Mouse (Mus musculus) CH12.LX (cell line): ENCODE results near the gene Sgf29. TPM values are rescaled to one million over a fixed set of nuclear protein-coding genes. Genes with fewer than 3 reads are reported as not detected.

Experiments used
- DNase-seq: peaks from one replicate; pipeline ENCODE4 v3.0.0-alpha.2; 2013; ENCODE audit errors: extremely low read depth
- H3K27ac ChIP-seq: 2 replicates; pipeline ENCODE4 v1.5.1; 2012; ENCODE audit warnings: low read depth, mild to moderate bottlenecking, control low read depth, moderate library complexity; ENCODE audit not compliant: insufficient read depth
- H3K27me3 ChIP-seq: replicated peaks from 2 replicates; pipeline ENCODE3; 2012; ENCODE audit warnings: inconsistent platforms
- H3K36me3 ChIP-seq, 2 experiments: replicated peaks in 1 of 2; 2 replicates each; pipeline versions ENCODE3 to v1.6.1; 2012; ENCODE audit warnings: inconsistent platforms in 1 of 2, low read length in 1 of 2, mild to moderate bottlenecking in 1 of 2, mixed read lengths in 1 of 2, moderate library complexity in 1 of 2; ENCODE audit not compliant: control insufficient read depth in 1 of 2, insufficient read depth in 1 of 2
- H3K4me1 ChIP-seq, 2 experiments: 2 replicates each; pipeline ENCODE4 v1.6.1; 2012; ENCODE audit warnings: inconsistent platforms in 1 of 2, moderate library complexity in 1 of 2; ENCODE audit not compliant: insufficient read depth in 2 of 2, control insufficient read depth in 1 of 2
- H3K4me2 ChIP-seq: 2 replicates; pipeline ENCODE4 v1.6.1; 2012; ENCODE audit warnings: low read depth, mild to moderate bottlenecking, control low read depth; ENCODE audit not compliant: poor library complexity, insufficient read depth, severe bottlenecking
- H3K4me3 ChIP-seq, 3 experiments: fragments of 150-350 bp in 1 of 3; sonication (generic) in 1 of 3; replicated peaks in 1 of 3; 2 replicates each; pipeline versions ENCODE3 to v1.5.1; 2011 to 2012; ENCODE audit warnings: low read depth in 2 of 3, low read length in 2 of 3, mild to moderate bottlenecking in 2 of 3, moderate library complexity in 2 of 3, control low read depth in 1 of 3, improper control_type of control experiment in 1 of 3, inconsistent platforms in 1 of 3, mixed read lengths in 1 of 3; ENCODE audit not compliant: poor library complexity in 1 of 3
- H3K79me2 ChIP-seq: replicated peaks from 2 replicates; pipeline ENCODE4 v1.6.1; 2012; ENCODE audit warnings: mild to moderate bottlenecking, moderate library complexity; ENCODE audit not compliant: control insufficient read depth, poor library complexity, insufficient read depth, severe bottlenecking; ENCODE audit errors: extremely low read depth
- H3K9ac ChIP-seq: 2 replicates; pipeline ENCODE4 v1.6.1; 2012; ENCODE audit warnings: low read depth, mild to moderate bottlenecking, control low read depth, moderate library complexity; ENCODE audit not compliant: insufficient read depth
- H3K9me3 ChIP-seq: replicated peaks from 2 replicates; pipeline ENCODE3; 2012; ENCODE audit warnings: low read length, inconsistent platforms, mixed read lengths
- BHLHE40 ChIP-seq: IDR thresholded peaks from 2 replicates; pipeline ENCODE4 v1.6.1; 2011; ENCODE audit warnings: mild to moderate bottlenecking, low read depth, low read length, improper control_type of control experiment
- CHD1 ChIP-seq: IDR thresholded peaks from 2 replicates; pipeline ENCODE4 v1.6.1; 2012; ENCODE audit warnings: low read depth, low read length, improper control_type of control experiment, inconsistent platforms
- CHD2 ChIP-seq: IDR thresholded peaks from 2 replicates; pipeline ENCODE4 v1.6.1; 2011; ENCODE audit warnings: low read length, improper control_type of control experiment
- CTCF ChIP-seq, 2 experiments: IDR thresholded peaks in 1 of 2; conservative IDR thresholded peaks in 1 of 2; 2 replicates each; pipeline ENCODE4 v1.5.1; 2011 to 2012; ENCODE audit warnings: low read depth in 2 of 2, low read length in 2 of 2, improper control_type of control experiment in 1 of 2, inconsistent platforms in 1 of 2, mild to moderate bottlenecking in 1 of 2, moderate library complexity in 1 of 2
- ELF1 ChIP-seq: IDR thresholded peaks from 2 replicates; pipeline ENCODE4 v1.6.1; 2014; ENCODE audit warnings: low read depth, mild to moderate bottlenecking, inconsistent platforms, low read length, improper control_type of control experiment
- EP300 ChIP-seq: IDR thresholded peaks from 2 replicates; pipeline ENCODE4 v1.6.1; 2011; ENCODE audit warnings: low read length, improper control_type of control experiment
- GABPA ChIP-seq: IDR thresholded peaks from 2 replicates; pipeline ENCODE4 v1.6.1; 2012; ENCODE audit warnings: low read depth, low read length, improper control_type of control experiment, inconsistent platforms; ENCODE audit not compliant: insufficient replicate concordance
- IRF4 ChIP-seq: IDR thresholded peaks from 2 replicates; pipeline ENCODE4 v1.6.1; 2014; ENCODE audit warnings: low read depth, mild to moderate bottlenecking, inconsistent platforms, low read length, improper control_type of control experiment
- JUND ChIP-seq: conservative IDR thresholded peaks from 2 replicates; pipeline ENCODE4 v1.6.1; 2011; ENCODE audit warnings: low read depth, low read length, improper control_type of control experiment
- MAFK ChIP-seq: IDR thresholded peaks from 2 replicates; pipeline ENCODE4 v1.6.1; 2011; ENCODE audit warnings: low read length, improper control_type of control experiment; ENCODE audit not compliant: insufficient replicate concordance
- MAX ChIP-seq: IDR thresholded peaks from 2 replicates; pipeline ENCODE4 v1.6.1; 2011; ENCODE audit warnings: low read length, improper control_type of control experiment
- MEF2A ChIP-seq: IDR thresholded peaks from 2 replicates; pipeline ENCODE4 v1.6.1; 2014; ENCODE audit warnings: low read depth, mild to moderate bottlenecking, inconsistent platforms, low read length, improper control_type of control experiment, borderline replicate concordance
- MXI1 ChIP-seq: IDR thresholded peaks from 2 replicates; pipeline ENCODE4 v1.6.1; 2011; ENCODE audit warnings: mild to moderate bottlenecking, low read depth, low read length, improper control_type of control experiment
- MYC ChIP-seq: IDR thresholded peaks from 2 replicates; pipeline ENCODE4 v1.6.1; 2011; ENCODE audit warnings: low read depth, mild to moderate bottlenecking, improper control_type of control experiment, low read length
- NELFE ChIP-seq: IDR thresholded peaks from 2 replicates; pipeline ENCODE4 v1.6.1; 2011; ENCODE audit warnings: low read depth, low read length, improper control_type of control experiment
- NRF1 ChIP-seq: IDR thresholded peaks from 2 replicates; pipeline ENCODE4 v1.6.1; 2014; ENCODE audit warnings: low read depth, mild to moderate bottlenecking, inconsistent platforms, low read length, improper control_type of control experiment, moderate library complexity
- PAX5 ChIP-seq: IDR thresholded peaks from 2 replicates; pipeline ENCODE4 v1.6.1; 2012; ENCODE audit warnings: low read length, inconsistent platforms, mixed read lengths
- POLR2A ChIP-seq: IDR thresholded peaks from 2 replicates; pipeline ENCODE4 v1.6.1; 2011; ENCODE audit warnings: low read depth, mild to moderate bottlenecking, improper control_type of control experiment, low read length
- POLR2AphosphoS2 ChIP-seq: IDR thresholded peaks from 2 replicates; pipeline ENCODE4 v1.6.1; 2011; ENCODE audit warnings: low read depth, low read length, improper control_type of control experiment
- RAD21 ChIP-seq: IDR thresholded peaks from 2 replicates; pipeline ENCODE4 v1.6.1; 2011; ENCODE audit warnings: low read depth, mild to moderate bottlenecking, low read length, improper control_type of control experiment, moderate library complexity
- SIN3A ChIP-seq: IDR thresholded peaks from 2 replicates; pipeline ENCODE4 v1.6.1; 2012; ENCODE audit warnings: low read length, improper control_type of control experiment, inconsistent platforms
- SMC3 ChIP-seq: IDR thresholded peaks from 2 replicates; pipeline ENCODE4 v1.6.1; 2011; ENCODE audit warnings: low read depth, low read length, improper control_type of control experiment
- TCF12 ChIP-seq: IDR thresholded peaks from 2 replicates; pipeline ENCODE4 v1.6.1; 2014; ENCODE audit warnings: low read depth, mild to moderate bottlenecking, inconsistent platforms, low read length, improper control_type of control experiment
- UBTF ChIP-seq: IDR thresholded peaks from 2 replicates; pipeline ENCODE4 v1.6.1; 2012; ENCODE audit warnings: low read depth, mild to moderate bottlenecking, inconsistent platforms, low read length, improper control_type of control experiment, moderate library complexity
- USF1 ChIP-seq: IDR thresholded peaks from 2 replicates; pipeline ENCODE4 v1.6.1; 2014; ENCODE audit warnings: low read depth, mild to moderate bottlenecking, inconsistent platforms, low read length, improper control_type of control experiment
- USF2 ChIP-seq: conservative IDR thresholded peaks from 2 replicates; pipeline ENCODE4 v1.6.1; 2011; ENCODE audit warnings: low read depth, low read length, improper control_type of control experiment
- ZC3H11A ChIP-seq: IDR thresholded peaks from 2 replicates; pipeline ENCODE4 v1.6.1; 2012; ENCODE audit warnings: low read depth, mild to moderate bottlenecking, inconsistent platforms, low read length, improper control_type of control experiment
- ZKSCAN1 ChIP-seq: IDR thresholded peaks from 2 replicates; pipeline ENCODE4 v1.6.1; 2012; ENCODE audit warnings: low read depth, inconsistent platforms, low read length, improper control_type of control experiment, borderline replicate concordance
- ZMIZ1 ChIP-seq: IDR thresholded peaks from 2 replicates; pipeline ENCODE4 v1.6.1; 2012; ENCODE audit warnings: low read depth, mild to moderate bottlenecking, inconsistent platforms, low read length, improper control_type of control experiment
- ZNF384 ChIP-seq: IDR thresholded peaks from 2 replicates; pipeline ENCODE4 v1.6.1; 2012; ENCODE audit warnings: low read depth, low read length, improper control_type of control experiment, inconsistent platforms
- dilution Hi-C: fragments of 300-500 bp; cut with MboI; formaldehyde crosslinking; loops from 2 replicates; pipeline ENCODE4 v1.14.3; 2020; ENCODE audit warnings: low sequenced_read_pairs; ENCODE audit not compliant: extremely low pct_unique_long_range_greater_than_20kb, extremely low pct_ligation_motif_present
- in situ Hi-C: fragments of 300-500 bp; cut with MboI; formaldehyde crosslinking; loops from 3 replicates; pipeline ENCODE4 v1.14.3; 2019; ENCODE audit warnings: low sequenced_read_pairs, low pct_ligation_motif_present, low pct_unique_long_range_greater_than_20kb, mixed read lengths
- polyA plus RNA-seq: library from polyadenylated mRNA; unstranded; fragments of >175 nt; gene quantifications from 2 replicates; pipeline ENCODE4 v1.2.1, GENCODE M21; 2012; ENCODE audit warnings: low read depth; ENCODE audit not compliant: insufficient read length
- total RNA-seq, 2 experiments: library from RNA; depleted of rRNA; stranded (reverse); fragments of 300-350 nt in 1 of 2; fragments of >200 nt in 1 of 2; gene quantifications; 2 replicates each; pipeline ENCODE4 v1.2.3; 2012 to 2014

Gene Sgf29
- total and polyA plus RNA-seq, 3 experiments = 20.5 to 71.7 (median 55.6) TPM

DNA sequence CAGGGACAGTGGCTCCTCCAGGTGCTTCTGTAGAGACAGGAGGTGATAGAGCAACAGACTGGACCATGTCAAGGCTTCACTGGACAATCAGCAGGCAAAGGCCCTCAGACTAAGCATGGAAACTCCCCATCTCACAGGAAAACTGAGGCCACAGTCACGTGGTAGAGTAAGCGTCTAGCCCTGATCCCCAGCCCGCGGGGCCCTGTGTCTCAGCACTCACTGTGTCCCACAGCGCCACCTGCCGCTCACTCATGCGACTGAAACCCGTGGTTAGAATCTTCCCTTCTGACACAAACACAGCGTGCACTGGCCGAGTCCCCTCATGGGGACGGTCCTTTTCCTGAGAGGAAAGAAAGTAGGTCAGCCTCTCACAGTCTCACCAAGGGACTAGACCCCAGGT, 52.0 kb downstream of the Sgf29 start:
- peak; percentile 96 for DNase-seq
- in situ Hi-C loops (loop anchor here (5.0 to 10.0 kb wide), 5 partner anchors 81 to 1224 kb away; partner anchors contain the start of genes Mvp, Pagr1a, Pagr1b and Tbx6), dilution Hi-C loops (no loop called here)
- Histone ChIP-seq H3K9ac (peak overlapping the region; percentile 76; the same call in 1 of the 2 replicates), H3K4me2 (peak overlapping the region; percentile 92), H3K27ac (peak overlapping the region; percentile 95), H3K4me1 (peaks cover 30 to 65% of the 10 kb centered on the region in 2 experiments), H3K36me3 (peaks cover 46 to 59% of the 10 kb centered on the region in 2 experiments), H3K4me3 (peak overlapping the region; percentile 85 to 86 (median 85)), H3K27me3 (no peaks in the 10 kb centered on the region), H3K9me3 (no peaks in the 10 kb centered on the region), H3K79me2 (peaks cover 50% of the 10 kb centered on the region)
- TF ChIP-seq BHLHE40 = peak; percentile 75
- peak; percentile 89 for TF ChIP-seq USF1
- TF ChIP-seq ELF1 = no peak
- no peak for TF ChIP-seq JUND
- peak; percentile 40; the same call in 1 of the 2 replicates for TF ChIP-seq IRF4
- TF ChIP-seq MXI1 = peak; percentile 94
- TF ChIP-seq UBTF = no peak
- TF ChIP-seq SIN3A = peak; percentile 44; the same call in 1 of the 2 replicates
- TF ChIP-seq ZKSCAN1 = no peak
- TF ChIP-seq RAD21 = peak; percentile 53
- no peak for TF ChIP-seq NRF1
- no peak for TF ChIP-seq MAFK
- 0 out of 2 replicates have a peak, but pooled peaks have one; percentile 15 for TF ChIP-seq NELFE
- peak; percentile 92 for TF ChIP-seq MYC
- peak; percentile 30; the same call in 1 of the 2 replicates for TF ChIP-seq POLR2A
- TF ChIP-seq MEF2A = no peak
- no peak for TF ChIP-seq CHD2
- TF ChIP-seq TCF12 = peak; percentile 42
- peak; percentile 61 for TF ChIP-seq SMC3
- no peak for TF ChIP-seq ZNF384
- TF ChIP-seq GABPA = no peak
- TF ChIP-seq ZMIZ1 = no peak
- 0 out of 2 replicates have a peak, but pooled peaks have one; percentile 12 for TF ChIP-seq EP300
- no peak for TF ChIP-seq CHD1
- TF ChIP-seq USF2 = peak; percentile 88
- peak; percentile 66 to 87 for TF ChIP-seq CTCF (conservative IDR thresholded peaks at IDR 0.05 in 1 of 2, IDR thresholded peaks at IDR 0.05 in 1 of 2; ENCODE audit: low read depth in 2 of 2, low read length in 2 of 2)
- no peak for TF ChIP-seq PAX5
- TF ChIP-seq ZC3H11A = no peak
- peak; percentile 96 for TF ChIP-seq MAX
- TF ChIP-seq POLR2AphosphoS2 = no peak
